Mouse (Mus musculus): ENCODE results near the gene Ctxn2. TPM values are rescaled to one million over a fixed set of nuclear protein-coding genes. Genes with fewer than 3 reads are reported as not detected.
A peak's percentile ranks its signal among the peaks of the same experiment; 100 is the strongest.
"Not testable (repeated sequence)": the region's sequence is repeated elsewhere in the genome, so short reads cannot be mapped to it uniquely, and the experiment has no call there.

Ctxn2 gene
- polyA plus RNA-seq (2017; shearing (Covaris generic)), result not detected

- peak; percentile 83 for ATAC-seq
Measured at GRCm38 (mm10) chr2:125135903-125136811, at the start of gene Ctxn2. Gene Ctxn2, plus strand, starts transcription at chr2:125136692.

DNA sequence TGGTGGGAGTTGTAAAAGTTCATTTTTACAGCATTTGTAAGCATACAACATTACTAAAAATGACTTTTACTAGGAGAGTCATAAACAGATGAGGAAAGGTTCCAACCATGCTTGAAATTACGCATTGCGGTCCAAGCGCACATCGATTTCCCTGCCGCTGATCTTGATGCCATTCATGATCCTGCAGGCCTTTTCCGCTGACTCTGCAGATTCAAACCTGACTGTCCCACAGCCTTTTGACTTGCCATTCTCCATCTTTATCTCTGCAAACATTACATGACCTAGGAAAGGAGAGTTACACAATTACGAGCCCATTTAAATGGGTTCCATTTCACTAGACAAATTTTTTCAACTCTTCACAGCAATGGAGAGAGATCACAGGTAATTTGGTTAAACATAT is 47.7 kb upstream of the Ctxn2 start:
- no peak for ATAC-seq

DNA sequence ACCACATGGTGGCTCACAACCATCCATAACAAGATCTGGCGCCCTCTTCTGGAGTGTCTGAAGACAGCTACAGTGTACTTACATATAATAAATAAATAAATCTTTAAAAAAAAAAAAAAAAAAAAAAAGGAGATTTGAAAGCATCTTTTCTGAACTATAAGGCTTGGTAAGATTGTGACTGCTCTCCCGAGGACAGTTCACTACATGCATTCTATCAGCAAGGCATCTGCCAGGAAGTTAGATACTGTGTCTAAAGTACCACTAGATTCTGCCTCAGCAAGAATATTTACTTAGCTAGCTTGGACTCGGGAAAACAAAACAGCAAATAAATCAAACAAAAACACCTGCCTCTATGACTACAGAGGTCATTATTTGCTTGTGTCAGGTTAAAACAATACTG is 44.4 kb upstream of the Ctxn2 start:
- not testable (repeated sequence) for ATAC-seq

DNA sequence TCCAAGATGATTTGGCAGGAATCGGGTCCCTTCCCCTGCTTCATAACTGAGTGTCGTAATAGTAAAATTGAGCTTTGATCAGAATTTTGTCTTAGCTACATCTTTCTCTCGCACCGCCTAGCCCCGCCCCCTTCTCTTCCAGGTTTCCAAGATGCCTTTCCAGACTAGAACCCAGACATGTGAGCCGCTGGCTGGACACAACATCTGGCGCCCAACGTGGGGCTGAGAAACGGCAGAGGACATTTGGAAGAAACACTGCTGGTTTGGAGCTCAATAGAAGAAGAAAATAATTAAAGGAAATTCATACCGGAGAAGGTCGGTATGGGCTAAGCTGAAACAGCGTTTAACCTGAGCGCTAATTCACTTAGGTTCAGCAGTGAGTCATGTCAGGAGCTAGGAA is 32.0 kb upstream of the Ctxn2 start:
- not testable (repeated sequence) for ATAC-seq

DNA sequence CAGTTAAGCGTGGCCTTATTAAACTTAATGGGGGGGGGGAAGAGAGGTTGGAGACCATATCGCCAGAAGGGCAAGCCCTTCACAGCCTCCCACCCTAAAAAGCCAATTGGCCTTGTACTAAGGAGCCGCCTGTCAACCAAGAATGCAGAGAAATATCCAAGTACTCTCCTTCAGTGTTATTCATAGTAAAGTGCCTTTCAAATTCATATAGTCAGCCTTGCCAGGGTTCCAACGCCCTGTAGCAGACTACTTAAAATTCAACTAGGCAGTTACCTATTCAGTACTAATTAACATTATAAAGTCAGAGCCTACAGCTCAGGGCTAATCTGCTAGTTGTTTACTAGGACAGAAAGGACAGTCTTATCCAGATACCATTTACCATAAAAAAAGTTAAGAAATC is 30.0 kb upstream of the Ctxn2 start:
- ATAC-seq, result not testable (repeated sequence)

DNA sequence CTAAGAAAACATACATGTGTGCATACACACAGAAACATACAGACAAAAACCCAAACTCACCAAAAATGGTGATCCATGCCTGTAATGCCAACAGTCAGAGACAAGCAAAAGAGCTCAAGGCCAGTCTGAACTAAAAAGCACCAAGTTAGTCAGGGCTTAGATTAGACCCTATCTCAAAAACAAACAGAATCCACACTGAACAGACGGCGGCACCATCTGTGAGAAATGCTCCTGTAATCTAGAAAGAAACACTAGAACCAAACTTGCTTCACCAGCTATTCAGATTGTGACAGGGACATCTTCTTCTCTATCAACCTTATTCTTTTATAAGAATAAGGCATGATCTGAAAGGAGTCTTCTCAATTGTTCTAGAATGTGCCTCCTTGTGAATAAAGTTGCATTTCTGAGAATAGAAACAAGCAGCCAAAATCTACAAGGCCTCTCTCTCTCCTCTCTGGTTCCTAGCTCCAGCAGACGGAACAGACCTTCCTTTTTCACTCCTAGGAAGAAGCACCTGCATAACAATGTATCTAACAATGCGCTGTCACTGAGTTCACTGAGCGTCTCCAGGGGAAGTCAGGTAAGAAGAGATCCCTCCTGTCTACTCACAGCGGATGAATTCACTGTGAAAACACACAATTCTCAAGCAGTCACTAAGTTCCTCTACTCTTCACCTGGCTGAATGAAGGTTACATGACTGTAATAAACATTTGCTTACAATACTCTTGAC is 16.9 kb upstream of the Ctxn2 start:
- no peak for ATAC-seq

GRCm38 (mm10) chr2:125122288-125122623 is 14.2 kb upstream of the Ctxn2 start:
- peak; percentile 6 for ATAC-seq

DNA sequence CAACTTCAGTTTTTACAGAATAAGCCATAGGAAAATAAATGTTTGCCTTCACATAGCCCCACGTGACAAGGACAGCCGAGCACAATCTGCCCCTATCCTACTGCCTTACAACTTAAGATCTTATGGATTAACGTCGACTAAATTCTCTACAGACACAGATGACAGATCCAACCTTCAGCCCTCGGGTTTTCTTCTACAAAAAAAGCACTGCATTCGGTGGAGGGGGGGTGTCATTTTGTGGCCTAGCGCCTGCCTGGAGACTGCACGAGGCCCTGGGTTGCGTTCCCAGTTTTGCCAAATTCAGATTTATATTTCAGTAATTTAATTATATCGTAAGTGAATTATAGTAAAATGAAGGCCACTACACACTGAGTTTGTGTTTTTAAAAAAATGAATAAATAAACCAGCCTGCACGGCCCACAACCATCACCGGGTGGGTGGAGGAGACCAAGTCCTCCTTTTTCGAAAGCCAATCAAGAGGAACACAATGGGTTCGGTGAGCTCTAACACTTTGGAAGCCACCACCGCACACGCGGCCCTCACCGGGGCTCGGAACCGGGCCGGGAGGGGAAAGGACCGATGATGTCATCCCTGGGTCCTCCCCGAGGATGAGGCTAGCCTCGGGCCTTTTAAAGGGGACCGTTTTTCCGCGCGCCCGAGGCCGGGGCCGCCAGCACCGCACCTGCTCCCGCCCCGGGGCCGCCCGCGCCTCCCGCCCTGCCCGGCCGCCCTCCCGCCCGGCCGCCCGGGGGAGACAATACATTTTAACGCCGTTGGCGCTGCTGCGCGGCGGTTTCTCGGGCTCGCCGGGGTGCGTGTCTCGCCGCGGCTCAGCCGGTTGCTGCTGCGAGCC is 13.6 kb upstream of the Ctxn2 start:
- peak; percentile 65 for ATAC-seq

DNA sequence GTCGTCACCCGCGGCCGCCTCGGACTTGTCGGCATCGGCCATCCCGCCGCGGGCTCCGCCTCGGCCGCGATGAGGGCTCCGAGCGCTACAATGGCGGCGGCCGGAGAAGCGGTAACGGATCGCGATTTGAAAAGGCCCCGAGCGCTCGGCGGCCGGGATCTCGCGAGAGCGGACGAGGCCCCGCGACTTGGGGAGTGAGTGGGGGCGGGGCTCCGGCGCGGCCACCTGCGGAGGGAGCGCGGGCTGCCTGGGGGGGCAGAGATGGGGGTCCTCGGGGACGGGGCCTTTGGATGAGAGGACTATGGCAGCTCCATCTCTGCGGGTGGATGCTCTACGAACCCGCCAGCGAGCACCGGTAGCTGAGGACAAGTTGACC is 13.0 kb upstream of the Ctxn2 start, which contains the start of gene Myef2:
Gene Myef2, minus strand, starts transcription at position 185 of the 376 bp plus-strand sequence.
- ATAC-seq, result peak; percentile 89

DNA sequence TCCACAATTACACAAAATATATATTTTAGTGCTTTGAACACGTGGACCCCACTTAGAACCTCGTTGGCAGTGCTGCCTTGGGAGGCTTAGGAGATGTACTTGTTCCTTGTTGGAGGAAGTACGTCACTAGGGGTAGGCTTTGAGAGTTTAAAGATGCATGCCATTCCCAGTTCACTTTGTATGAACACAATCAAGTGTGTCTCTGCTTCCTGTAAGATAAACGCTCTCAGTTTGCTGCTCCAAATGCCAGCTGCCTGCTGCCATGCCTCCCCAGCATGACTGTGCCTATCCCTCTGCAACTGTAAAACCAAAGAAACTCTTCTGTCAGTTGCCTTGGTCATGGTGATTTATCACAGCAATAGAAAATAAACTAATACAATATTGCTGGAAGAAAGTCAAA is 10.7 kb upstream of the Ctxn2 start:
- no peak for ATAC-seq

DNA sequence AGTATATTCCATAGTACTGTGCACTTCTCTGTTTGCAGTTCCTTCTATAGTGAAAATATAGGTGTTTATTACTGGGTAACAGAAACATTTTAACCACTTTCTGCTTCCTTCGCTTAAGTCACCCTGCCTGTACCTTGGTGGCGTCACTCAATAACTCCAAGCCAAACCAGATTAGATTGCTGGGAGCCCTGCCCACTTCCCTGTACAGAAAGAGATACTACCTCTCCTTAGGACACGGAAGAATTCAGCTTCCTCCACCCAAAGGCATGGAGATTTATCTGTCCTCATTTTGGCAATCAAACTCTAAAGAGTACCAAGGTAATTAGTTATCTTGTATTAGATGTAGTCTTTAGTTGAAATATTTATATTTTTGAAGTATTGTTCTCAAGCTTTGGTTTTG is 9.7 kb upstream of the Ctxn2 start:
- no peak for ATAC-seq

DNA sequence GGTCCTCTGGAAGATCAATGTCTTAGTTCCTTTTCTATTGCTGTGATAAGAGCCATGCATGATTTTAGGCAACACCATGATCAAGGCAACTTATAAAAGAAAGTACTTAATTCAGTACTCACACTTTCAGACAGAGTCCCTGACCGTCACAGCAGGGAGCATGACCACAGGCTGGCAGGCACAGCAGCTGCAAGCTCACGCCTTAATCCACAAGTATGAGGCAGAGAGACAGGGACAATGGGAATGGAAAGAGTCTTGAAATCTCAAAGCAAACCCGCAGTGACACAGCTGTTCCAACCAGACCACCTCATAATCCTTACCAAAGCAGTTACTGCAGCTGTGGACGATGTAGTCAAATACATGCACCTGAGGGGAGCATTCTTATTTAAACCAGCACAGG is 2.4 kb upstream of the Ctxn2 start:
- no peak for ATAC-seq

GRCm38 (mm10) chr2:125136846-125137245 is 354 bp downstream of the Ctxn2 start:
- no peak for ATAC-seq

- ATAC-seq, result no peak
Measured at GRCm38 (mm10) chr2:125142336-125142735, 5.8 kb downstream of the Ctxn2 start.

DNA sequence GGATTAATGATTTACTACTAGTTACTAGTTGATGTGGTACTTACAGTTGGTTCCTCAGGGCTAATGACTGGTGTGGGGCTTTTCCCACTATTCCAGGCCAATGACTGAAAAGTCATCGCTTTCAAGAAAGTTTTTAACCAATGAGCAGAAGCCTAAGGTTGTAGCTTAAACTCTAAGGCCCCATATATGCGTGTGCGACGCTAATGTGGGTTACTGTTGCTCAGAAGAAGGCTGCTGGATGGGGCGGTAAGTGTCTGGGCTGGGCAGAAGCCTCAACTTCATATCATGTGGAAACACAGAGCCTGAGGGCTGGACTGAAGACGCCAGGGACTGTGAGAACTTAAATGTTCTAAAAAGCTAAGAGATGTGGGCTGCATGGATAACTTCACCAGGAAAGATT is 15.9 kb downstream of the Ctxn2 start, which contains the start of gene Slc12a1:
Gene Slc12a1, plus strand, starts transcription at position 118 of the 400 bp plus-strand sequence.
- ATAC-seq, result no peak

DNA sequence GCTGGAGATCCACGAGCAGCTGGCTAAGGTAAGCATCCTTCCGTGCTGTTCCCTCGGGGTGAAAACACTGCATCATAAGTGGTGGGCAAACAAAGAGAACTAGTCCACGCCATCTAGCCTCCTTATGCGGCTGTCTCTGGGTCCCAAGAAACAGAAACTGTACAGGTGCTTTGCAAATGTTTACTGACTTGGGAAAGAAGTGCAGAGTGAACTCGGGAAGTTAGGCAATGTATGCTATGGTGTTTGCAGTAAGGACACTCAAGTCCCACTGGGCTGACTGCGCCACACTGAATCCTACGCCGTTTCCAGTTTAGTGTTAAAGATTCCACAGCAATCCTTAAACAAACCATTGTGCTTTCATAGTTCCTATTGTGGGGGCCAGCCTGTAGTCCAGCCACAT is 17.8 kb downstream of the Ctxn2 start:
- no peak for ATAC-seq

GRCm38 (mm10) chr2:125155504-125155903 is 19.0 kb downstream of the Ctxn2 start:
- no peak for ATAC-seq

GRCm38 (mm10) chr2:125162012-125162470 is 25.5 kb downstream of the Ctxn2 start:
- no peak for ATAC-seq

GRCm38 (mm10) chr2:125178225-125178798 is 41.8 kb downstream of the Ctxn2 start:
- no peak for ATAC-seq

DNA sequence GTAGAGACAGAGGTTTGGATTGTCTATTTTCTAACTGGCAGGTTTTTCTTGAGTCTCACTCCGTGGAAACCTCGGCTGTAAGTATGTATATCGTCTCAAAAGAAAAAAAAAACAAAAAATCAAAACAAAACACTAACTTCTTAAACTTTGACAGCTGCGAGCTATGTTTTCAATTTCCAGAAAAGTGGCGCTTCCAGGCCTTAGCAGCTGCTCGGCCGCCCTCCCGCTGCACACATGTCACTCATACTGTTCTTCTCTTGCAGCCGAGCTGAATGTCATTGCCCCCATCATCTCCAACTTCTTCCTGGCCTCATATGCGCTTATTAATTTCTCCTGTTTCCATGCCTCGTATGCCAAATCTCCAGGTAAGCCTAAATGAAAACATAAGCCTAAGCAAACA is 51.4 kb downstream of the Ctxn2 start:
- ATAC-seq, result no peak

- peak; percentile 90 for ATAC-seq
Measured at GRCm38 (mm10) chr2:125189197-125189596, 52.7 kb downstream of the Ctxn2 start.

DNA sequence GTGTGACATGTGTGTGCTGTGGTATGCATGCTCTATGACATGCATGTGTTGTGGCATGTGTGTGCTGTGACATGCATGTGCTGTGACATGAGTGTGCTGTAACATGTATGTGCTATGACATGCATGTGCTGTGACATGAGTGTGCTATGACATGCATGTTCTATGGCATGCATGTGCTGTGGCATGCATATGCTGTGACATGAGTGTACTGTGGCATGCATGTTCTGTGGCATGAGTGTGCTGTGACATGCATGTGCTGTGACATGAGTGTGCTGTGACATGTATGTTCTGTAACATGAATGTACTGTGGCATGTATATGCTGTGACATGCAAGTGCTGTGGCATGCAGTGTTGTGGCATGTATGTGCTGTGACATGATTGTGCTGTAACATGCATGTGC is 56.4 kb downstream of the Ctxn2 start:
- ATAC-seq, result no peak
